Mouse (Mus musculus) right cerebral cortex, adult 2 months (tissue): ENCODE data around the gene Pus3.

ENCODE experiments used
- DNase-seq, 2 experiments: peaks; one replicate each; pipeline ENCODE4 v3.0.0; 2021 to 2022; ENCODE audit warnings: low spot score in 2 of 2

Pus3 gene

GRCm38 (mm10) chr9:35558257-35559008 is at the start of gene Pus3, which contains the start of gene Ddx25:
Gene Pus3, plus strand, starts transcription at chr9:35558595.
Gene Ddx25, minus strand, starts transcription at chr9:35558528.
- peak; percentile 65 to 77 for DNase-seq

DNA sequence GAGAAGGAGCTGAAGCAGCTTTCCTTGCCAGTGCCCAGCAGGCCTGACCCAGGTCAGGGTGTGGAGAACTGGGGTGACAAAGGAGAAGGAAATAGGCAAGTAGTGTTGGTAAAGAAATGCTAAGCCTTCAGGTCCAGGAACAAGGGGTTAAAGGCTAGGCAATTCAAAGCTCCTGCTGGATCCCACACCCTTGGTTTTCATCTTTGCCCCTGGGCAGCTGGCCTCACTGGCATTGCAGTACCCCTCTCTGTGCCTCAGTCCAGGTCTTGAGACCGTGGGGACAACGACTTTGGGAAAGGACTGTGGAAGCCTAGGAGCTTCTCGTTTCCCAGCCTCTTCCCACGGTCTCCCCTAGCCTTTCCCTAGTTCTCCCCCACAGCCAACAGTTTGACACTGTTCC is 44.5 kb upstream of the Pus3 start:
- no peak for DNase-seq

GRCm38 (mm10) chr9:35516182-35516581 is 42.2 kb upstream of the Pus3 start:
- DNase-seq = no peak

DNA sequence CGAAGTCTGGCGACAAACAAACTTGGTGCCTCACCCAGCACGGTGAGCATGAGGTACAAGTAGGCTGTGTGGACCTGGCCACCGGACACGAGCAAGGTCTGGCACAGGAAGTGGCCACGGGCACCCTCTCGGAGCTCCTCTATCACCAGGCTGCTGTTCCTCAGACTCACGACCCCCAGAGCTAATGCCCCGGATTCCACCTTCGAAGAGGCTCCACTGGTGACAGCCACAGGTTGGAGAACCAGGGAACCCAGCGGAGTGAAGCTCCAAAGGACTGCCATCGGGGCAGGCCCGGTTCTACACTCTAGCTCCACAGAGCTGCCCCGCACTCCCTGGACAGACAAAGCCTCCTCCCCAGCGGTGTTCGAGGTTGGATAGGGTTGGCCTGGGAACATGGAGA is 41.7 kb upstream of the Pus3 start:
- DNase-seq = no peak

GRCm38 (mm10) chr9:35518169-35518568 is 40.2 kb upstream of the Pus3 start, which contains the start of gene Gm1113:
Gene Gm1113, minus strand, starts transcription at chr9:35518269.
- no peak for DNase-seq

- DNase-seq = no peak
These were observed 37.6 kb upstream of the Pus3 start for GRCm38 (mm10) chr9:35520631-35521348.

- no peak for DNase-seq
These were observed 36.2 kb upstream of the Pus3 start for GRCm38 (mm10) chr9:35522241-35522640.

DNA sequence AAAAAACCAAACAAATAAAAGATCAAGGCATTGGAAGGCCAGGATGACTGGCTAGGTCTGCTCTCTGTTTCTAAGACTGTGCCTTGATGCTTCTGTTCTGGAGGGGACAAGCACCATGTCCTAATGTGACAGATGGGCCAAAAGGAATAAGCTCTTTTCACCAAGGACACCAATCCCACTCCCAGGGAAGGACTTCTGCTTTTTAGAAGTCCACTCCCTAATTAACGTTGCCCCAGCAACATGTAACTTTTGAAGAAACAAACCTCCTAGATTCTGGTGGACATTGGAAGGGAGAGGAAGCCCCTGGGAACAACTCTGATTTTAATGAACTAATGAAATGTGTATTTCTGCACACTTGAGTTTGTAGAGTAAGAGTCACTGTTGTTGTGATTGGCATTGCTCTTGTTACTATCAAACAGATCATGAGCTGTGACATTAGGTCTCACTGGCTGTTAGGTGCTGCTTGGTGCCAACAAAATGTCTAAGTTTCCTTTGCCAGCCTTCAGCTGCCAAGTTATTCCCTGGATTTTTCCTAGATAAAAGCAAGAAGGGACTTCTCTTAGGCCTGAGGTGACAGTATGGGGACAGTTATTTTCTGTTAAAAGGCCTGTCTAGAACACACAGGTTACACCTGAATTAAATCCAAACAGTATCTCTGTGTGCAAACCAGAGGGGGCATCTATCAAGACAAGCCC is 35.4 kb upstream of the Pus3 start:
- DNase-seq = no peak

DNA sequence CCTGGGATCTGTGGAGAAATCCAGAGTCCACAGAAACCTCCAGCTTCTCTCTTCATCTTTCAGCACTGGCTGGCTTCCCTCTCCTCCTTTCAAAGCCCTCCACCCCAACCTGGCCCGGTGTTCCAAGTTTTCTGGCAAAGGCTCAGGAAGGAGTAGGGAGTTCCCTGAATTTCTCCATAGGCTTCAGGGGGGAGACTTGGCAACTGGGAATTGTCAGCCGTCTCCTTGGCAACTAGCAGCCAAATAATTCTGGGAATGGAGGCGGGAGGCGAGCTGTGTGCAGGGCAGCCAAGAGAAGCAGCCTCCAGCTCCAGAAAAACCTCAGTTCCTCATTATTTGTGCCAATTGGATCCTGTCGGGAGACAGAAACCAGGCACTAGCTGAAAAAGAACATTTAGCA is 34.9 kb upstream of the Pus3 start:
- DNase-seq = peak; percentile 65

DNA sequence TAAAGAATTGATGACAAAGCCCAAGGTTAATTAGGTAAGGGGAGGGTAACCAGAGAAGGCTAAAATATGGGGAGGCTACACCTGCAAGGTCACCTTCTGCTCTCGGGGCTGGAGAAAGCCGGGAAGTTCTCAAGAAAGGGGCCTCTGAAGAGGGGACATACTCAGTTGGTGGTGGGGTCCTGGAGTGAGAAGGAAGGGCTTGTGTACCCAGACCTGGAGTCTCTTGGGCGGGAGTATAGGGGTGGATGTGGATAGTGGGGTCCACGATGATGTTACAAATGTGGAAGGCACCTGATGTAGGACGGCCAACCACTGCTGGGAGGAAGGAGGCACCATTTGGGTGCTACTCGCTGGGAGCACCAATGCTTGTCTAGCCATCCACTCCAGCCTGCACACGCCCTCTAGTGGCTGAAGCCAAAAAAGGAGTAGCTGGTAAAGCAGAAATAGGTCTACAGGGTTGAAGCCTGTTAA is 34.4 kb upstream of the Pus3 start:
- peak; percentile 80 to 83 for DNase-seq

DNA sequence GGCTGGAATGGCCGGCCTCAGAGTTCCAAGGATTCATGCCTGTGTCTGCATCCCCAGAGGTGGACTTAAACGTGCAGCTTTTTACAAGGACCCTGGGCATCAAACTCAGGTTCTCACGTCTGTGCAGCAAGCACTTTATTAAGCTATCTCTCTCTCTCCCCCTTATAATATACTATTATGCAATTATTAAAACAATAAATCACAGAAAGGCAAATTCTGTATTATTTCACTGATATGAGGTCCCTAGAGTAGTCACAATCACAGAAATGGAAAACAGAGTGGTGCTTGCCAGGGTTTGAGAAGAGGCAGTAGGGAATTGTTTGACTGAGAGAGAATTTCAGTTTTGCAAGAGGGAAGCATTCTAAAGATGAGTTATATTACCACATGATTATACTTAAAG is 29.3 kb upstream of the Pus3 start:
- DNase-seq = no peak

GRCm38 (mm10) chr9:35529796-35530195 is 28.6 kb upstream of the Pus3 start:
- no peak for DNase-seq

GRCm38 (mm10) chr9:35533266-35533665 is 25.1 kb upstream of the Pus3 start:
- DNase-seq = no peak

DNA sequence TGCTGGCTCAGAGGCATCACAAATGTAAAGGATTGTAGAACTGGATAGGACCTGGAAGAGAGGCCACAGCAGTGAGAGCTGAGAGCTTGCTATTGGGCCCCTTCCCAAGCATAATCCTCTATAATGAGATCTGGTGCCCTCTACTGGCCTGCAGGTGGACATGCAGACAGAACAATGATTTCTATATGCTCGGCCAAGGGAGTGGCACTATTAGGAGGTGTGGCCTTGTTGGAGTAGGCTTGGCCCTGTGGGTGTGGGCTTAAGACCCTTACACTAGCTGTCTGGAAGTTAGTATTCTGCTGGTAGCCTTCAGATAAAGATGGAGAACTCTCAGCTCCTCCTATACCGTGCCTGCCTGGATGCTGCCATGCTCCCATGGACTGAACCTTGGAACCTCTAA is 23.3 kb upstream of the Pus3 start:
- DNase-seq = peak; percentile 61 to 63

DNA sequence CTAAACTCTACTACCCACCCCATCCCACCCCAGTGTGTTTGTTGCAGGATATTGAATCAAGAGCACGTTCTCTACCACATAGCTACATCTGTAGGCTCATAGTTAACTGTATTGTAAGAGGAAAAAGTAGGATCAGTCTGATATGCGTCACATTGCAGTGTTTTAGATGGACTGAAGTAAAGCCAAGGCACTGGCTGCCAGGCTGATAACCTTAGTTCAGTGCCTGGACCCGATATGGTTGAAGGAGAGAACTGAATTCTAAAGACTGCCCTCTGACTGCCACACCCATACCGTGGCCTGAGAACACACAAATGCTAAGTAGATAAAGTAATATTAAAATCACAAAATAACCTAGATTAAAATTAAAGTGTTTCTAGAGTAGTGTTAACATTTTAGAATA is 22.5 kb upstream of the Pus3 start:
- no peak for DNase-seq

DNA sequence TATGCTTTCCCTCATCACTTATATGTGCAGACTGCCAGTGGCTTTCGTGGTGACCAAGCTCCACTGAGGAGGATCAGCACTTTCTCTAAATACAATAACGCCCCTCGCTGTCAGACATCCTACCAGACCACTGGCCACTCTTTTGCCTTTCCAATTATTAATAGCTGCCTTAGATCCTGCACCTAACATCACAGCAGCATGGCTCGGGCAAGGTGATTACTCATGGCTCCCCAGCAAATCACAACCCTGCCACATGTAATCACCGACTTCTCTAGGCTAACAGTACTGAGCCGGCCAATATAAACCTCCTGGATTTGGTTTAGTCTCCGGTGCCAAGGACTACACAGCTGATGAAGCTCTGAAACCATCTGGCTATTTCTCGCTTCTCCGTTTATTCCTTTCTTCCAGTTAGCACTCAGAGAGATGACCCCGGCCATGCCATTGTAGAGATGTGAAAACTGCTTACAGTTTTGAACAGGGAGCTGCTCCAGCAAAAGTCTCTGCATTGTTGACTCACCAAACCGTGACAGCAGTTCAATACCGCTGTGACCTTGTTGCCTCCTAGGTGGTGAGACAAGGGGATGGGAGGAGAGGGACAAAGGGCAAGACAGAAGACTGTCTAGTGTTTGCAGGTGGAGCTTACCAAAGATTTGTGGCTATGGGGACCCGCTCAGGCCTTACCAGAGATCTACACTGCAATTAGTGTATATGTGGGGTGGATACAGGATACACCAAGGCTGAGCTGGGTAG is 19.2 kb upstream of the Pus3 start:
- no peak for DNase-seq

- DNase-seq = no peak
These were observed 17.4 kb upstream of the Pus3 start for GRCm38 (mm10) chr9:35541024-35541423.

- peak; percentile 80 to 86 for DNase-seq
These were observed 16.9 kb upstream of the Pus3 start for GRCm38 (mm10) chr9:35541488-35541887.

DNA sequence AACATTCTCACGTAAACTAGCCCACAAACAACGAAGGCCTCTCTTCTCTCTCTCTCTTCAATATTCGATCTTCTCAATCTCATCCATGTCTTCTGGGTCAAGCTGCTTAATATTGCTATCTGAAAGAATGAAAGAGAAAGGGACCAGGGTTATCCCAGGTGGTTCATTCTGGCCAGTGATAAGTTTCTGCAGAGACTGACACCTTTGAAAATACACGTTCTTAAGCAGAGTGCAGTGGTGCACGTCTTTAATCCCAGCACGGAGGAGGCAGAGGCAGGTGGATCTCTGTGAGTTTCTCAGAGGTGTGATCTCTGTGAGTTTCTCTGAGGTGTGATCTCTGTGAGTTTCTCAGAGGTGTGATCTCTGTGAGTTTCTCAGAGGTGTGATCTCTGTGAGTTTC is 16.5 kb upstream of the Pus3 start:
- DNase-seq = no peak

DNA sequence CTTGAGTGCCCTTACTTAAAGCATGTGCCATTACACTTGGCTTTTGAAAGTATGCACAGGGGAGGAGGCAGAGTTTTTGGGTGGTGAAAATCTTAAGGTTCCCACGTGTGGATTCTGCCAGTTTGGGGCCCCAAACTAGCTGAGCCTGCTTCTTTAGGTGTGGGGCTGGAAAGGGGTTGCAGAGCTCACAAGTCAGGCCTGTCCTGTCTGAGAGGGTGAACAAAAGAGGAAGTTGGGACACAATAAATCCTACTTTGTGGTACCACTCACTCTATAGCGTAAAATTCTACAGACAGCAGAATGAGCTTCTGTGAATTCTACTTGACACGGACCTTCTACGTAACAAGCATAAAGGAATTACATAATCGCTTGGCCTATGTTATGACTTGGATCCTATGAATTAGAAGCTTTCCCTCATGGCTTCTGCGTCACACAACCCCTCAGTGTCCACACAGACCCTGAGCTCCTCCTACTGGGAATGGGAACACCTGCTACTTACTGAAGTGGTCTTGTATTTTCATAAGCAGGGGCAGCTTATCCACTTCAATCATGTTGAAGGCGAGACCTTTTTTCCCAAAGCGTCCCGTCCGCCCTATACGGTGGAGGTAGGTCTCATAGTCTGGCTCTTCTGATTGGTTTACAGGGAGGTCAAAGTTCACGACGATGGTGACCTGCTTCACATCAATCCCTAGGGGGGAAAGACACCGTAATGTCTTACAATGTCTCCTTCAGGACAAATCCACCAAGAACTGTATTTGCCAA is 15.1 kb upstream of the Pus3 start:
- DNase-seq = no peak

GRCm38 (mm10) chr9:35544666-35545065 is 13.7 kb upstream of the Pus3 start:
- DNase-seq = no peak
